Mouse (Mus musculus) olfactory bulb, adult 2 months (tissue): Measurements from ENCODE around the gene Eya4. TPM values are rescaled to one million over a fixed set of nuclear protein-coding genes. Genes with fewer than 3 reads are reported as not detected.

Source experiments
- H3K27ac ChIP-seq: fragments of 200-500 bp; 2 replicates; pipeline ENCODE4 v1.5.1; 2012; ENCODE audit warnings: low read depth, low read length; ENCODE audit not compliant: insufficient read depth
- H3K4me1 ChIP-seq: fragments of 200-500 bp; 2 replicates; pipeline ENCODE4 v1.6.1; 2012; ENCODE audit warnings: low read length; ENCODE audit not compliant: control insufficient read depth, insufficient read depth
- H3K4me3 ChIP-seq: fragments of 200-500 bp; 2 replicates; pipeline ENCODE4 v1.5.1; 2012; ENCODE audit warnings: mild to moderate bottlenecking, low read depth, low read length, moderate library complexity; ENCODE audit not compliant: insufficient read depth
- CTCF ChIP-seq: fragments of 200-500 bp; IDR thresholded peaks from 2 replicates; pipeline ENCODE4 v1.5.1; 2012; ENCODE audit warnings: low read depth, mild to moderate bottlenecking, low read length, moderate library complexity; ENCODE audit not compliant: insufficient read depth
- POLR2A ChIP-seq: fragments of 200-500 bp; IDR thresholded peaks from 2 replicates; pipeline ENCODE4 v1.6.1; 2012; ENCODE audit warnings: mild to moderate bottlenecking, low read depth, low read length, moderate library complexity; ENCODE audit not compliant: insufficient read depth
- WGBS: fragments of 180-500 bp; shearing (Covaris S2); methylation state at CpG from one replicate; pipeline ENCODE4 v1.1.7; 2018; 5-methylcytosine and 5-hydroxymethylcytosine counted together
- polyA plus RNA-seq: library from polyadenylated mRNA; stranded (reverse); fragments of >200 nt; gene quantifications from 2 replicates; pipeline ENCODE4 v1.2.4, GENCODE M21; 2012; ENCODE audit warnings: low replicate concordance; ENCODE audit not compliant: missing spikeins, insufficient read depth, insufficient read length

Eya4 gene
- polyA plus RNA-seq, 1 experiment = not detected

GRCm38 (mm10) chr10:23127947-23128346 lies 222.6 kb downstream of the Eya4 start:
- H3K27ac ChIP-seq = no peak overlapping the region
- WGBS = 84% methylated on average over 1 of the region's 1 CpGs
- TF ChIP-seq POLR2A (no peak), CTCF (no peak)
- no peak overlapping the region for H3K4me3 ChIP-seq
- no peaks in the 10 kb centered on the region for H3K4me1 ChIP-seq

DNA sequence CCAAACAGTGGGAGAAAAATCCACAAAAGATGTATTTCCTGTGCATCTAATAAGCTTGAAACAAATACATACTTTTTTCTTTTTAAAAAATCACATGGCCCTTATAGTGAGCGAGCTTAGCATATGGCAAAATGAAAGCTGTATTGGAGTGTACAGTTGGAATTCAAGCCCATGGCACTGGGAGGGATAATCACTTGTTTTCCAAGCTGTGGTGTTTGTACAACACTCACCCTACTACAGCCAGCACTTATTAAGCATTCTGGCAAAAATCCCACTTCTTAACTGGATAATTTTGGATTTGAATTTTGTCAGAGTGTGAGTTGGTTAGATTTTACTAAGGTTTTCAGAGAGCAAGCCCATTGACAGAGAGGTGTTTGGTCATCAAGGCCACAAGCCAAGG lies 223.4 kb downstream of the Eya4 start:
- TF ChIP-seq POLR2A (no peak), CTCF (no peak)
- no peak overlapping the region for H3K27ac ChIP-seq
- H3K4me1 ChIP-seq = no peaks in the 10 kb centered on the region
- WGBS = 65% methylated on average over 1 of the region's 1 CpGs
- H3K4me3 ChIP-seq = no peak overlapping the region

DNA sequence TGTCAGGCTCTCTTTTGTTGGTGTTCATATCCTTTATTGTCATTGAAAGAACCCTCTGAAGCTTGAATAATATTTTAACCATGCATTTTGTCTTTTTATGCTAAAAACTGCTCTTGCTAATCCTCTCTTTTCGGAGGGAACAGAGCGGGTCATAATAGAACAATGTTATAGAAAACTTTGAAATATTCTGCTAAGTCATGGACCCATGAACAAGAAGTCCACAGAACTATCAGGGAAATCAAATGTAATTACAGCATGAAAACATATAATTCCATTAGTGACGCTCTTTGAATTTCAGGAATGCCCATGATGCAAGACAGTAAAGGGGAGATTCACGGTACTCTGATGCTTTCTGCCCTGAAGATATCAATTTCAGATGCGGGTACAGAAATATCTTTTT lies 224.1 kb downstream of the Eya4 start:
- no peak overlapping the region for H3K4me3 ChIP-seq
- no peaks in the 10 kb centered on the region for H3K4me1 ChIP-seq
- H3K27ac ChIP-seq = no peak overlapping the region
- WGBS = 71% methylated on average over 5 of the region's 5 CpGs
- TF ChIP-seq POLR2A (no peak), CTCF (no peak)

DNA sequence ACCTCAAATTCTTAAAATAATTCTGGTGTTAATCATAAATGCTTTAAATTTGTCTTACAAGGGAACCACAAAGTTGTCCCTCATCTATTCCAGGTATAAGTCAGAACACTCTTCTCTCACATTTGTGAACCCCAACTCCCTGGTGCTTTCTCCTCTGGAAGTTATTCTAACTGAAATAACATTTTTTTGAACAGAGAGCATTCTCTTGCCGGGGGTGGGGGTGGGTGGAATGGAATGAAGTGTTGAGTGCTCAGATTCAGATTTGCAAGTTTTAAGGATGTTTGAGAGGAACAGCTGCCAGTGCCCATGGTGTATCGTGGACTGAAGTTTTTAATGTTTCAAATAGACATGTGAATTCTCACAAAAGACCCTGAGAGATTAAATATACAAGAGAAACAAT lies 230.1 kb downstream of the Eya4 start:
- 61% methylated on average over 2 of the region's 2 CpGs for WGBS
- Histone ChIP-seq H3K4me3 (no peak overlapping the region), H3K27ac (no peak overlapping the region), H3K4me1 (no peaks in the 10 kb centered on the region)
- TF ChIP-seq POLR2A = no peak

DNA sequence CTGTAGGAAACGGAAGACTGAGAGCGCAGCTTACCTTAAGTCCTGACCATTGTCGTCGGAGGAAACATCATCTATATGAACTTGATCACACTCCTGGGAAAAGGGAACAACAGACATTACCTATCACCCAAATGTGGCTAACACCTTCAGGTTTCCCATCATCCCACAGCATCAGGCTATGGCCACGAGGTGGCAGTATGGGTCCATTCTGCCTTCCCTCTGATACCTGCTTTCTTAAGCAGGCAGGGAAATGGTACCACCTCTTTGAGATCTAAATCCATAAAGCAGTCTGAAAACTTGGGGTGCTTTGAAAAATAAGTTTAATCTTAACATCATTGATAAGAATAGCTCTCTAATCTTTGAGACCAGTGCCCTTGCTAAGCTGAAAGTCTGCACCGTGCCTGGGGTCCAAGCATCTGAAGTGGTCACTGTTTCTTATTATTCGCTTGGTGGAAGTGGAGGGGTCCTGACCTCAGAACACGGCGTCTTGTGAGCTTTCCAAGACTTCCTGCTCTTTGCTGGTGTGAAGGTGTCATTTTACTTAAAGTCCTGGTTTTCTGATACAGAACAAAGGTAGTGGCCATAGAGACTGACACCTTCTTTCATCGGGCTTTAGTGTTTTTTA lies 233.7 kb downstream of the Eya4 start:
- 43% methylated on average over 10 of the region's 10 CpGs for WGBS

DNA sequence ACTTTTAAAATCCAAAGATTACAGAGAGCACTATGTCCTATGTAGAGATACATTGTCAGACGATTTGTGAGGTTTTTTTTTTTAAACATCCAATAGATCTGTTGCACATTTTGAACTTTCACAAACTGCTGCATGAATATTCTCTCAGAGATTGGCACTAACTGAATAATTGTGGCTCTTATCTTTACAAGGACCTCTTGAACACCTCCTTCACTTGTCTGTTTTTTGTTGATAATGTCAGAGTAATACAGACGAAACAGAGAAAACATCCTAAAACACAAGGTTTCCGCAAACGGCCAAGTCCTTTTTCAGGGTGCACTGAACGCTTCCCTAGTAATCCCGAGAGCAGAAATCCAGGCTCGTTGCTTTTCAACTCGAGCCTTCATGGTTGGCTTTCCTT lies 234.5 kb downstream of the Eya4 start:
- no peaks in the 10 kb centered on the region for H3K4me1 ChIP-seq
- 80% methylated on average over 8 of the region's 8 CpGs for WGBS
- no peak overlapping the region for H3K27ac ChIP-seq
- H3K4me3 ChIP-seq = no peak overlapping the region
- TF ChIP-seq POLR2A = no peak
- TF ChIP-seq CTCF = no peak

More for the DNA sequence above, 233.7 kb downstream of the Eya4 start:
- Histone ChIP-seq H3K27ac (no peak overlapping the region), H3K4me3 (no peak overlapping the region), H3K4me1 (no peaks in the 10 kb centered on the region)
- no peak for TF ChIP-seq CTCF
- no peak for TF ChIP-seq POLR2A

- no peaks in the 10 kb centered on the region for H3K4me1 ChIP-seq
- WGBS = 88% methylated on average over 3 of the region's 3 CpGs
- no peak overlapping the region for H3K4me3 ChIP-seq
- TF ChIP-seq POLR2A (no peak), CTCF (no peak)
- H3K27ac ChIP-seq = no peak overlapping the region
These were observed 235.3 kb downstream of the Eya4 start for GRCm38 (mm10) chr10:23115321-23115720.

GRCm38 (mm10) chr10:23108122-23108521 lies 242.5 kb downstream of the Eya4 start:
- no peaks in the 10 kb centered on the region for H3K4me1 ChIP-seq
- TF ChIP-seq POLR2A = no peak
- no peak for TF ChIP-seq CTCF
- H3K27ac ChIP-seq = no peak overlapping the region
- WGBS = 91% methylated on average over 4 of the region's 4 CpGs
- H3K4me3 ChIP-seq = no peak overlapping the region

DNA sequence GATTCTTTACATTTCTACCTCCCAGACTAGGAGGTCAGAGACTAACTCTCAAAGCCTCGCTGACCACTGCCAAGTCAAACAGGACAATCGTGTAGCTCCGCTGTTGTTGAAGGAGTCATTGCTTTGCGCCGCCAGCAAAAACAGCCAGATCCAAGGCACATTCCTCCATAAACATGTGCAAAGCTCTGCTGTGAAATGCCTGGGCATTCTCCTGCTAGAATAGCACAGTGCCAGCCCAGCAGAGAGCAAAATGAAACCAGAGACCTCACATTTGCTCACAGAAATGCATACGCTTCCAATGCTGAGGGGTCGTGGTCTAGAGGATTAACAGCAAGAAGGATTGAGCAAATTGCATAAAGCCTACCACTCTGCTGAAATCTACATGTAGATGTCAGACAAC lies 258.1 kb downstream of the Eya4 start:
- H3K27ac ChIP-seq = no peak overlapping the region
- H3K4me3 ChIP-seq = no peak overlapping the region
- H3K4me1 ChIP-seq = peaks cover 4% of the 10 kb centered on the region; the same call in 1 of the 2 replicates
- TF ChIP-seq CTCF (no peak), POLR2A (no peak)
- WGBS = 89% methylated on average over 7 of the region's 7 CpGs

DNA sequence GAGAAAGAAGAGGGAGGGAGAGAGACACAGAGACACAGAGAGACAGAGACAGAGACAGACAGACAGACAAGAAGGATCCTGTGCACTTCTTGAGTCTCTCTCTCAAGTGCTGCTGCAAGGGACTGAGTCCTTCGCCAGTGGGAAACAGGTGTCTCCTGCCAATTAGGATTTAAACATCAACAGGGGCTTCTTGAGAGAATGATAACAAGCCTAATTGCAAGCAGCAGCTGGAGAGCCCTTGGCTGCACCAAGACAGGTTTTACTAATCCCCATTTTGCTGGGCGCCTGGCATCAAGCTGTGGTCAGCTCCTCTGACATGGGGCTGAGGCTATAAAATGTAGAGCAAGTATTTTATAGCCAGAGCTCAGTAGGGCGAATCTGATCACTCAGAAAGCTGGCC lies 259.0 kb downstream of the Eya4 start:
- H3K4me1 ChIP-seq = peaks cover 4% of the 10 kb centered on the region; the same call in 1 of the 2 replicates
- TF ChIP-seq CTCF (no peak), POLR2A (no peak)
- no peak overlapping the region for H3K27ac ChIP-seq
- 78% methylated on average over 3 of the region's 3 CpGs for WGBS
- no peak overlapping the region for H3K4me3 ChIP-seq
